Mouse (Mus musculus) kidney, postnatal 10 days (tissue): ENCODE measurements around the gene Trafd1.

Experiments used
- DNase-seq: peaks from one replicate; pipeline ENCODE4 v3.0.0; 2021; ENCODE audit warnings: mixed read lengths

Gene Trafd1

DNA sequence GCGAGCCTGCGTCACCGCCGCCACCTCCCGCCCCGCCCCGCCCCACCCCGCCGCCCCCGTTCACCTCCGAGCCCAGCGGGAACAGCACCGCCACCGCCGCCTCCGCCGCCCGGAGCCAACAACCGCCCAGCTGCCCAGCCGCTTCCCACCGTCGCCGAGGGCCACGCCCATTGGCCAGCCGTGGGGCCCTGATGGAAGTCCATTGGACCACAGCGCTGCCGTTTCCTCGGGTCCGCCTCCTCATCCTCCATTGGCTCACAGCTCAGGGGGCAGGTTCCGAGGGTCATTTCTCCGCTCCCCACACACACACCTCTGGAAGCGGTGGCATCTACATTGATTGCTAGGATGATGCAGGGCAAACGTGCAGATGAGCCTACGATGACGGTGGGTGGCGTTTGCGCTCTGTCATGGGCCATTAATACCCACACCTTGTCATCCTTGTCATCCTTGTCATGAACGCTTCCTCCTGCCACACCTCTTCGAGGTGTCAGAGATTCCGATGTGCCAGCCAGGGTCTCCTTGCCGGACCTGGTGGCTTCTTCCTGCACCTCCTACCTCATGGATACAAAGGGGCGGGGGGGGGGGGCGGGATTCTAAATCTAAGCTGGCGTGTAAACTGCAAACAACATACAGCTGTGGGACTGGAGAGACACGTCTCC is at the start of gene Trafd1:
Gene Trafd1, minus strand, starts transcription at position 172 of the 659 bp plus-strand sequence.
- peak; percentile 98 for DNase-seq

DNA sequence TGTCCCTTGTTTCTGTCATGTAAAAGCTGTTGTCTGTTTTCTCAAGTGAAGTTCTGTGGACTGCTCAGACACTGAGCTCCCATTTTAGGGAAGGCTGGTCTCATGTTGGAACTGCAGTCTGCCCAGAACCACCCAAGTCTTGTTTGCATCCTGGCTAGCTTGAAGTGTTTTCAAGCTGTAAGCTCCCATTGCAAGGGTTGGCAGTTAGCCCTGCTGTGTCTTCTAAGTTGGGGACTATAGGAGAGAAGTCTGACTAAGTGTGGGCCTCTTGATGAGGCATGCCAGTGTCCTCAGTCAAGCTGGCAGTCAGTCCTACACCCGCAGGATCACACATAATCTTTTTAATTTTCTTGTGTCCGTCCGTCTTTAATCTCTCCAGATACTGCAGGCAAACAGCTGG is 43.5 kb upstream of the Trafd1 start:
- DNase-seq: no peak

DNA sequence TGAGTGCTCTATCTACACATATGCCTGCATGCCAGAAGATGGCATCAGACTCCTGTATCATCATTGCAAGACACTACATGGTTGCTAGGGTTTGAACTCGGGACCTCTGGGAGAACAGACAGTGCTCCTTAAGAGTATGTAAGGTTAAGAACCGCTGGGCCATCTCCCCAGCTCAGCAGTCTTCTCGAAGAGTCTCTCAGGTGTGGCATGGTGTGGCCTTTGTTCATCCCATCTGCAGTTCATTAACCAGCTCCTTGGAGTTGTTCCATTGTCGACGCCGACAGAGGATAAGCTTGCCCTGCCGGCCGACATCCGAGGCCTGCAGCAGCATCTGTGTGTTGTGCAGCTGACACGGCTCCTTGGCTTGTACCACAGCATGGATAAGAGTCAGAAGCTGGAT is 37.9 kb upstream of the Trafd1 start:
- peak; percentile 74 for DNase-seq

DNA sequence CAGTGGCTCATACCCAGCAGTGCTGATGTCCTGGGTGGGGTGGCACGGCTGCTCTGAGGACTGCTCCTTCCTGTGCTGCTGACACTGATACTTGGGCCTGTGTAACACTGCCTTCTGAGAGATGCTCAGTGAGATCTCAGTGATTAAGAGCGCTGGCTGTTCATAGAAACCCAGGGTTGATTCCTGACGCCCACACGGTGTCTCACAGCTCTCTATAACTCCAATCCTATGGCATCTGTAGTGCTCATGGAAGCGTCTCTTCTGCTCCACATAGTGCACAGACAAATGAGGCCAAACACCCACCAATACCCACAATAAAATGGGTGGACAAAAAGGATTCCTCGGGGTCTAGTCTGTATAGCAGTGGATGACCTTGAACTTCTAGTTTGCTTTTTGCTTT is 37.4 kb upstream of the Trafd1 start:
- no peak for DNase-seq

DNA sequence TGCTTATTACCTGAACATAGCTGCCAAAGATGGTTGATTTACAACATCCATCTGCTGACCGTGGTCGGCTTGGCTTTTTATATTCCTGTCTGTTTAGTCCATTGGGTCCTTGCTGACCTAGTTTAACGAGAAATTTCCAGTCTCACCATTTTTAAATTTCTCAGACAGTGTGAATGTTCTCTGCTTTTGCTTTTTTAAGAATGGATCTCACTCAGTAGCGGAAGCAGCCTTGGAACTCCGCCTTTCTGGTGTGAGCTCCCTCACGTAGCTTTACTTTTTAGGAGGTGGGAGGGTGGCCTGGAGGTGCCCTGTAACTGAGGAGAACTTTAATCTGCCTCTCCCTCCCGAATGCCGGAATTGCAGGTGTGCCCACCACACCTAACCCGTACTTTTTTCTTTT is 35.3 kb upstream of the Trafd1 start:
- no peak for DNase-seq

DNA sequence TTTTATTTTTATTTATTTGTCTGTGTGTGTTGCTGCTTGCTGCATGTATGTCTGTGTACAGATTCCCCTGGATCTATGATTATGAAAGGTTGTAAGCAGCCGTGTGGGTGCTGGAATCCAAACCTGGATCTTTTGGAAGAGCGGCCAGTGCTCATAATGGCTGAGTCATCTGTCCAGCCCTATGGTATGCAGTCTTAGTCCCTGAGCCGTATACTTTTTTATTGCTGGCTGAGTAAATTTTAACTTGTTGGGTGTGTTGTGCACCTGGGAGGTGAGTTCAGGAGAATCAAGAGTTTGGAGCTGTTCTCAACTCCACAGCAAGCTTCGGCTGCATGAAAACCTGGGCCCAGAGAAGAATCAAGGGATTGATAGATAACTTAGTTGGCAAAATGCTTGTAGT is 25.5 kb upstream of the Trafd1 start:
- no peak for DNase-seq

DNA sequence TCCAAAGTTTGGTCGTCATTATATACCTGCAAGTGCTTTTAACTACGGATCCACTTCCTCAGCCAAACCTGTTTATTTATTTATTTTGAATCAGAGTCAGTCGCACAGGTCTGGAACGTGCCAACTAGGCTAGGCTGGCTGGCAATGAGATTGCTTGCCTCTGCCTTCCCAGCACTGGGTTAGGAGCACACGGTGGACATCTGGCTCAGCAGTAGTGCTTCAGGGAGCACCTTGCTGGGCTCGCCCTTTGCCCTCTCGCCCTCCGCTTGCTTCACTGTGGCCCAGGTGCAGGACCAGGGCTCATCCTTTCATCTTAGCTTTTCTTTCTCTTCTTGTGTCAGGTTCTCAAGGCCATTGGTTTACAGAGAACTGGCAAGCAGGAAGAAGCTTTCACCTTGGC is 22.4 kb upstream of the Trafd1 start:
- DNase-seq: no peak

DNA sequence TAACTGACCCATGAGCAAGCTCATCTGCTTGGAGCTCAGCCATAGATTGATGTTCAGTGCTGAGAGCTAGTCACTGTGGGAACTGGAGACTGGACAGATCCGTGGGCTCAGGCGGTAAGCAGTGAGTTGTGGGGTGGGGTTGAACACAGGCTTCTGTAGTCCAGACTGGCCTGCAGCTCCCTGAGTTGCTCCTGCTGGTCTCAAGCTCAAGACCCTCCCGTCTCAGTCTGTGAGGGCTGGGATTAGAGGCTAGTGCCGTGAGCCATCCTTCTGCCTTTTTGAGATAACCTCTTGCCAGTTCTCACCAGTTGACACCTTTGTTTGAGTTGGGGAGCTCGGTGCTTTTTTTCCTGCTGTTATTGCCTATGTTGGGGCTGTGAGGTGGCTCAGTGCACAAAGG is 15.4 kb upstream of the Trafd1 start:
- no peak for DNase-seq

DNA sequence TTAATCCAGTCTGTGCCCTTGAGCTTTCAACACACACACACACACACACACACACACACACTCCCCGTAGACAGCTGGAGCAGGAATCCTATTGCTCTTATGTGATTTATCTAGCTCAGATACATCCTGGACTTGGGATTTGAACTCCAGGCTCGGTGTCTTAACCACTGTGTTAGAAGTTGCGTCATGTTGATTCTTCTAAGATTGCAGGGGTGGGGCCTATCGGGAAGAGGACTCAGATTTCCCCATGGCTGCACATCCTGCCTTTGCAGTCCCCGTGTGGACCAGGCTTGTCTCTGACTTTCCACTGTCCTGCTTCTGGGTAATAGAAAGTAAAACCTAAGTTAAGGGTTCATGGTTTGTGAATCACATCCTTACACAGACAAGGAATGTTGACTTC is 14.6 kb upstream of the Trafd1 start:
- no peak for DNase-seq

DNA sequence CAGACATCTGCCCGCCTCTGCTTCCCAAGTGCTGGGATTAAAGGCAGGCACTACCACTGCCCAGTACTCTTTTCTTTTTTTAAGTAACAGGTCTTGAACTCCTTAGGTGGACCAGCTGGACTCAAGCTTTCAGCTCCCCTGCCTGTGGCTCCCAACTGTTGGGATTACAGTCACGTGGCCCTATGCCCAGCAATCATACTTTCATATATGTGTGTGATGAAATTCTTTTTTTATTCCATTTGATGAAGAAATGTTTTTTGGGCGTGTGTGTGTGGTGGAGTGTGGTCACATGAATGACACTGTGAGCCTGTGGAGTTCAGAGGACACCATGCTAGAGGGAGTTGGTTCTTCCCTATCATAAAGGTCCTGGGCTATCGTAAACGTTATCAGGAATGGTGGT is 14.1 kb upstream of the Trafd1 start:
- no peak for DNase-seq

DNA sequence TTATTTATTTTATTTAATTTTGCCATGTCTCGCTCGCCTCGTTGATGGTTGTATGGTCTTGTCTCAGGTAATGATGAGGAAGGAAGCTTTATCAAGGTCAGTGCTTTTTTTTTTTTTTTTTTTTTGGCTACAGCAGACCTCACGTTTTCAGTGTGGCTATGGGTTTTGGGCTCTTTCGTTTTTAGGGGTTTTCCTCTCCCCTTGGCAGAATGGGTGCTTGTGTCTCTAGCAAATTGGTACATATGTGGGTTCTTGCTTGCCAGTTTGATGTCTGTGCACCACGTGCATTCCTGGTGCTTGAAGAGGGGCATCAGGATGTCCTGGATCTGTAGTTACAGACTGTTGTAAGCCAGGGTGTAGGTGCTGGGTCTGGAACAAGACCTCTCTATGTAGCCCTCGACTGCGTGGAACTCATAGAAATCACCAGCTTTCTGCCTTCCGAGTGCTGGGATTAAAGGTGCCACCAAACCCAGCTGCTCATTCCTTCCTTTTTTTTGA is 13.6 kb upstream of the Trafd1 start:
- no peak for DNase-seq

DNA sequence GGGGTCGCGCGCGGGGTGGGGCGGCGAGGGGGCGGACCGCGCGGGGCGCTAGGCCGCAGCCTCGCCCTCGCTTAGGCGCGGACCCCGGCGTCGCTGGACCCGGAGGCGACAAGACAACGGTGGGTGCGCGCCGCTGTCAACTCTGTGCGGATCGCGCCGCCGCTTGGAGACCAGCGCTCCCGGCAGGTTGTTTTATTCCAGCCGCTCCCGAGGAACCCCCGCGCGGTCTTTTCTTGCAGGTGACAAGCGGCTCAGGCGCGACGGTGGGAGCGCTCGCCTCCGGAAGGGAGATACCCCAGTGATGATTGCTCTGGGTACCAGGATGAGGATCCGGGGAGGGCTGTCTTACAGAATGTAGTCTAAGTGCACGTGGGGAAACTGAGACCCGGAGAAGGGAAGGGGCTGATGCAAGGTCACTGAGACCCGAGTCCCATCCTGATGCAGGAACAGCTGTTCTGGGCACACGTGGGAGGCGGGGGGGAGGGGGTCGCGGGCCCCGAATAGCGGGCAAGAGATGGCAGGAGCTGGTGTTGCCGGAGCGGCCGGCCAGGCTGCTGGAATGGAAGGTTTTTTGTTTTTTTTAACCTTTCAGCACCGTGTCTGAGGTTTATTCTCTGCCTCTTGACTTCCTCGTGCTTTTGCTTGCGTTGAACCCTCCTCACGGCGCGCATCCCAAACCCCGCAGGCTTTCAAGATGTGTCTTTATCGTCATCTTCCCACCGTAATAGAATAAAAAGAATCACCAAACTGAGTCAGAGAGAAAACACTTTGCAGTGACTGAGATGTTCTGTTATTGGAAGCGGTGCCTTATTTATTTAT is 12.9 kb upstream of the Trafd1 start:
- no peak for DNase-seq

DNA sequence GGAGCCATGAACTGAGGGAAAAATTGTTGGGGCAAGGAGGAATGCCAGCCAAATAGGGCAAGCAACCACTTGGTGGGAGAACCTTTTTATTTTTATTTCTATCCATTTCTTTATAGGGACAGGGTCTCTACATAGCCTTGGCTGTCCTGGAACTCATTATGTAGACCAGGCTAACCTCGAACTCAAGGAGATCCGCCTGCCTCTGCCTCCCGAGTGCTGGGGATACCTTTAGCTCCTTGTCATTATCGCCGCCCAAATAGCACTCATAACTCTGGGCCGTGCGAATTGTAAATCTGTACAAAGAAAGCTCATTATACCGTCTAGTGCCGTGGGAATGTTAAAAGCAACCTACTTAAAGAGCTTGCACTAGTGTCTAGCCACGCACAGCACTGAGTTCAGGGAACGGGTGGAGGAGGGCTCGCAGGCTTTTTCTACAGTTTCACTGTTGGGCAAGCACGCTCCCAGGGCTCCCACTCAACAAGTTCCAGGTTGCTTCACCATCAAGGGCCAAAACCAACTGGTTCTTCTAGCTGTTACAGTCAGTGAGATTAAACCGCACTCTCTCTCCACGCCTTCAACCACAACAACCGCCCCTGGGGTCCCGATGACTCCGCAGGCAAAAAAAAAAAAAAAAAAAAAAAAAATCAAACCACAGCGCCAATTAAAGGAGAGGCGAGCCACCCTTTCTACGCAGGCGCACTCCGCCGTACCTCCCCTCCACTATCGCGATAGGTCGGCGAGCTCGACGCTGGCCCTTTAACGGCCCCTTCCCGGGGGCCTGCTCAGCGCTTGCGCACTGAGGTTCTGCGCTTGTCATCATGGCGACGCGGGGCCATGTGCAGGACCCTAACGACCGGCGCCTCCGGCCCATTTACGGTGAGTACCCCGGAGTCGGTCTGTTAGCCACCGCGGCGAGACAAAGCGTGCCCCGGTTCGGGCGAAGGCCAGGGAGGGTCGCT is 12.0 kb upstream of the Trafd1 start, which contains the start of gene Naa25:
Gene Naa25, plus strand, starts transcription at position 750 of the 959 bp plus-strand sequence.
- peak; percentile 98 for DNase-seq

DNA sequence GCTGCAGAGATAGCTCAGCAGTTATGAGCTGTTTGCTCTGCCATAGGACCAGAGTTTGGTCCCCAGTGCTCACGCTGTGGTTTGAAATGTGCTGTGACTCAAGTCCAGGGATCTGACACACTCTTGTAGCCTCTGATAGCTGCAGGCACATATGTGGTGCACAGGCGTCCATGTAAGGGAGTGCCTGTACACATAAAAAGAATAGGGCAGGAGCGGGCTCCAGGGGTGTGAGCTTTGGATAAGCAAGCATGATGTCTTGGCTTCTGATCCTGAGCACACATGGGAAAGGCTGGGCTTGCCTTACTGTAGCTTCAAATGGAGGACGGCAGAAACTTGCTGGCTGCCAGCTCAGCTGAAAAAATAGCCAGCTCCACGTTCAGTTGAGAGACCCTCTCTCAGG is 10.2 kb upstream of the Trafd1 start:
- DNase-seq: no peak

DNA sequence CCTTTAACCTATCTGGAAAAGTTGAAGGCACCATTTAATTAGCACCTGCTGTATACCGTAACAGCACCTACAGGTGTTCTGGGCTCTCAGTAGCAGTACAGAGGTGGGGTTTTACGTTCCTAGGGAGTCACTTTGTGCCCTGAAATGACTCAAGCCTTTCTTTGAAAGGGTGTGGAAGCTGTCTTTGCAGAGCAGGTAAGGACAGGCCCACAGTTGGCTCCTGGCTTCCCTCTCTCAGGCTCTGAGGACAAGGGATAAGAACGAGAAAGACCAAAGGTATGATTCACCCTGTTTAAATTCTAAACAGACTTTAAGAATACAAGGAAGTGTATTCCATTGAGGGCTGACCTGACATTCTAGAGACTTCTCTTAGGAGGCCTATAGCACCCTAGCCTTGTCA is 8.0 kb upstream of the Trafd1 start:
- DNase-seq: no peak

DNA sequence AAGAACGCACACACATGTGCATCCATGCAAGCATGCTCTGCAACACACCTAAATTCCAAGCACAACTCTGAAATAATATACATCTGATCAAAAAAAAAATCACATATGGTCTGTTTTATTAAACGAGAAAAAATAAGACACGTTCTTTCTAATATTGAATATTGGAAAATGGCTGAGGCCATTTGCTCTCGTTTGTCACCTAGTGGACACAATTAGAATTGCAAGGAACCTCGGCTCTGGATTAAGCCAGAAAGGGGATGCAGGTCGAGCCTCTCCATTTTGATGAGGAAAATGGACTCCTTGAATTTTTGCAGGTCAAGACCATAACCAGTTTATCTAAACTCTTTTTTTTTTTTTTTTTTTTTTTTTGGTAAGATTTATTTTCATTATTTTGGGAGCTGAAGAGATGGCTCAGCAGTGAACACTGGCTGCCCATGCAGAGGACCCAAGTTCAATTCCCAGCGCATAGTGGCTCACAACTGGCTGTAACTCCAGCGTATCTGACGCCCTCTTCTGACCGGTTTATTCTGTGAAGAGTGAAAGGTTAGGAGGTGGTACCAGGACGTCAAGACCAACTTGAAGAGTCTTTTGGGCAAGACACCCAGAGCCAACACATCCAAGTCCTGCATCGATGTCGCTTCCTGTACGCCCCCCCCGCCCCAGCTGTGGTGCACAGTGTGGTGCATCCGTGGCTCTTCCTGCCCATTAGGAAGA is 7.4 kb upstream of the Trafd1 start:
- peak; percentile 57 for DNase-seq

DNA sequence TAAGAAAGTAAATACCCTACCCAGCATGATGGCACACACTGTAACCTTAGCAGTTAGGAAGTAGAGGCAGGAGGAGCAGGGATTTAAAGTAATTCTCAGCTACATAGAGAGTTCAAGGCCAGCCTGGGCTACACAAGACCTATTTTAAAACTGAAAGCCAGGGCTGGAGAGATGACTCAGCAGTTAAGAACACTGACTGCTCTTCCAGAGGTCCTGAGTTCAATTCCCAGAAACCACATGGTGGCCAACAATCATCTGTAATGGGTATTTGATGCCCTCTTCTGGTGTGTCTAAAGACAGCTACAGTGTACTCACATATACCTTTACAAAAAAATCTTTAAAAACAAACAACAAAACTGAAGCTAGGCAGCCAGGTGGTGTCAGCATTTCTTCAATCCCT is 4.3 kb upstream of the Trafd1 start:
- no peak for DNase-seq

DNA sequence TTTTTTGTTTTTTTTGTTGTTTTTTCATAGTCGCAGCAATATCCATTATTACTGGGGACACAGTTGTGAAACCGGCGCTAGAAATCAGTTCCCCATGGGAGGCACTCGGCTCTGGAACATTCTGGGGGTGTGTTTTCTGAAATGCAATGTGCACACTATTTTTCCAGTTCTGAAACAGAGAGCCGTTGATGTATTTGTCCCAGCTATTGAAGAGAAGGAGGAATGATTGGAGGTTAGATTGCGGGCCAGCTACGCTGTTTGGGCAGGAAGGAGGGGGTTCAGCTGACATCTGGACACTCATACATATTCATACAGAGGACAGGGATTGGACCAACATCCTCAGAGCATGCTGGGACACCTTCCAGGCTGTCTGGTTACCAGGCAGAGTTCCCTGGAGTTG is 3.7 kb upstream of the Trafd1 start:
- no peak for DNase-seq

DNA sequence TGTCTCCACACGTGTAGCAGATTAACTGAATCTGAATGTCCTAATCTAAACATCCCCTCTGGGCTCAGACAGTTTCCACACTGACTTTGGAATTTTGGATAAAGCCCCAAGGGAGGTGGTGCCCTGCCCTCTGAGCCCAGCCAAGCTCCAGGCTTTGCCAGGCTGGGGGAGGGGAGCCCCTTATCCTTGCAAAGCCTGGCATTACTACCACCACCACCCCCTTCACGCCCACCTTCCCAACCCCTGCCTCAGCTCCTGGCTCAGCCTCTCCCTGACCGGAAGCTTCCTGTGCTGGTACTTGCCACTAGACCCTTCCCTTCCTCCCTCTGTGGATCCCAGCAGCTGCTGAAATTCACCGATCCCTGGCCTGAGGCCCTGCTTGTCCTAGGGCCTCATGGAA is 1.7 kb upstream of the Trafd1 start:
- DNase-seq: peak; percentile 31

DNA sequence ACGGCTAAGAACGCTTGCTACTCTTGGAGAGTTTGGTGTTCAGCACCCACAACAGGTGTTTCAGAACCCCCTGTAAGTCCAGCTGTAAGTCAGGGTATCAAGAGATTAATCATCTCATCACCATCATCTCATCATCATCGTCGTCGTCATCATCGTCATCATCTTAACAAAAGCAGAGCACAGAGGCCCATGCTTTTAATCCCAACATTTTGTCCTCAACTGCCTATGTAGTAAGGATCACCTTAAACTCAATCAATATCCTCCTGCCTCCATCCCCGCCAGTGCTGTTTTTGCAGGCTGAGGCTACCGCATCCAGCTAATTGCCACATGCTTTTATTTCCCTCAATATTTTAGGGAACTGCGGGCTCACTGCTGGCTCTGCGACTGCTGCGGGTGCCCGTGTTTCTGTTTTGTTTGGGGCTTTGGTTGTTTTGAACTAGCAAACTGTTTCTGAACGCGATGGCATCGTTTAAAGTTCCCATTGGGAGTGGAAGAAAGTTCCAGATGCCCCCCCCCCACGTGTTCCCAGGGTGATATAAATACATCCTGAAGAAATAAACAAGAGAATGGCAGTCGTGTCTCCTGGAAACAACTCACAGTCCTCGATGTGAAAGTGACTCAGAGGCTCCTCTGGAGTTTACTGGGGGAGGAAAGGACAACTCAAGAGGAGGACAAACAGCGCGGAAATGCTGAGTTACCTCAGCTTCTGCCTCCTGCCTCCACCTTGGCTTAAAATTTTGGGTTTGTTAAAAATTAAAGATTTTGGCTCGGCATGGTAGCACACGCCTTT is 883 bp upstream of the Trafd1 start:
- no peak for DNase-seq

DNA sequence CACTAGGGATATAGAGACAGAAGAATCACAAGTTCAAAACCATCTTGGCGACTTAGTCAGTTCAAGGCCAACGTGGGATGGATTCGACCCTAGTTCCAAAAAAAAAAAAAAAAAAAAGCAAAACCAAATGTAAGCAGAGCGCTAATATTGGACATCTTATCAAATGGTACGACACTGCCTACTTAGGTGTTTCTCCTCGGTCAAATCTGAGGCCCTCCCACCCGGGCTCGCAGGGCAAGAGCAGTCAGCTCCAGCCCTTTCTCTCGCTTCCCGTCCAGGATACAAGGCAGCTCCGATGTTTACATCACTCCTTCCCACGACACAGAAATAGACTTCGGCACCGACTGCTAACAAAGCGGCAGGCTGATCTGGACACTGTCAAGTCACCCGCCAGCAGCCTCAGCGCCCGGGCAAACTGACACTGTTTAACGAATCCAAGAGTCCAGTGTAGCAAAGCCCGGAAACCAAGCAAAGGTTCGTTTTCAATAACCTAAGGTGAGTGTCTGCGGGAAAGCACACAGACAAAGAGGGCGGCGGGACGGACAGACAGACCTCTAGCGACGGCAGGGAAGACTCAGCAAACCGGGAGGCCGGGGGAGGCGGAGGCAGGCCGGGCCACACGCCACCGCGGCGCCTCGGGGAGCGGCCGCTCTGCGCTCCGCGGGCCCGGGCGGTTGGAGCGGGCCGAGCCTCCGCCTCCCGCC is 523 bp downstream of the Trafd1 start:
- no peak for DNase-seq
